Mouse (Mus musculus) heart, postnatal 10 days (tissue): ENCODE results near the gene Ankrd36. TPM values are rescaled to one million over a fixed set of nuclear protein-coding genes. Genes with fewer than 3 reads are reported as not detected.
A peak's percentile ranks its signal among the peaks of the same experiment; 100 is the strongest.
"Not testable (repeated sequence)": the region's sequence is repeated elsewhere in the genome, so short reads cannot be mapped to it uniquely, and the experiment has no call there.

ENCODE experiments used
- DNase-seq, 2 experiments: peaks; one replicate each; pipeline ENCODE4 v3.0.0; 2021
- intact Hi-C: fragments of 180-260 bp; cut with DNase I; formaldehyde crosslinking; loops from one replicate; pipeline ENCODE4 v1.15.1; 2025
- total RNA-seq, 2 experiments: library from RNA; stranded (reverse); gene quantifications; 2 replicates each; pipeline ENCODE4 v1.2.3; 2021

Gene Ankrd36
- total RNA-seq, 2 experiments from 2014 or later = not detected

DNA sequence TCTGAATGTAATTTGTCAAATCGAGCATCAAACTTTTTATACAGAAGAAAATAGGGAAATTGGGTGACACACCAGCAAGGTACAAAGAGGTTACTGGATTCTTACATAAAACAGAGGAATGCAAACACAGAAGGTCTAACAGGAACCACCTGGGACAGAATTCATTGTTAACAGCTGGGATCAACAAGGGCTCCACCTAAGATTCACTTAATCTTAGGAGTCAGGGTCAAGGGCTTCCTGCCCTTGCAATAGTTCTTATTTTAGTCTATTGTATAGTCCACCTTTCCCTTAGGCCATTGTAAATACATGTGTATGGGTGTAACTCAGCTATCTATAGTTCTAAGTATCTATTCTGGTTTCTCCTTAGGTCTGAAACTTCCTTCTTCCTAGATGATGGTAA lies 24.8 kb upstream of the Ankrd36 start:
- DNase-seq, intact Hi-C loops: not testable (repeated sequence)

DNA sequence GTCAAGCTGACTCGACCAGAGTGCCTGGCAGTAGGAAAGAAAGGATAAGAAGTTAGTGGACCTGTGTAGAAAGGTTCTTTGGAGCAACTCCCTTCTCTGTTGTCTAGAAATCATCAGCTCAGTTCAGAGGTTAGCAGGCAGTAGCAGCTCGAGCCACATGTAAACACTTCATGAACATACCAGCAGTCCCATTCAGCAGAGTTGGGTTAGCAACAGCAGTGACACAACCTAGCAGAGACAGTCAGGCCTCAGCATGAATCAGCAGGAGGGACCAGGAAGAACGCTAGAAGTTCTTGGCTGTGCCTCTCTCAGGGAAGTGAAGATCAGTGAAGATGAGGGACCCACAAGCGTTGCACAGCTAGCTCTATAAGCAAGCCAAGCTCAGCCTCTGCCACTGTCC lies 24.0 kb upstream of the Ankrd36 start:
- no peak for DNase-seq

GRCm38 (mm10) chr11:5546693-5547092 lies 22.8 kb upstream of the Ankrd36 start:
- DNase-seq = no peak
- intact Hi-C loops = no loop called here

More for the DNA sequence above, 24.0 kb upstream of the Ankrd36 start:
- intact Hi-C loops = no loop called here

DNA sequence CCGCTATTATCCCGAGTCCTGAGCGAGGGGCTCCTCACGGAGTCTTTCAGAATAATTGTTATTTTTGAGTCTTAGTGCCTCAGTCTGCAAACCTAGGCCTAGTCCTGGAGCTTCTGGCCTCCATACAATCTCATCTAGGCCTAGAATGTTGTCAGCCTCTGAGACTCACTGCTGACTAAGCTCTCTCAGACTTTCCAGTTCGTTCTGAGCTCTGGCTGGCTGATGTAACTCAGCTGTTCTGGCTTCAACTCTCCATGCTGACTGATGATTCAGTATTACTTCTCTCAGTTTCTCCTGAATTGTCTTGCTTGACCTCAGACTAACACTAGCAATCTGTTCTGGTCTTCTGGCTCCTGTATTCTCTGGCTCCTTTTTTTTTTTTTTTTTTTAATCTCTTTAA lies 18.1 kb upstream of the Ankrd36 start:
- intact Hi-C loops = no loop called here
- no peak for DNase-seq

- no peak for DNase-seq
- intact Hi-C loops = no loop called here
These were observed 17.6 kb upstream of the Ankrd36 start for GRCm38 (mm10) chr11:5551931-5552330.

DNA sequence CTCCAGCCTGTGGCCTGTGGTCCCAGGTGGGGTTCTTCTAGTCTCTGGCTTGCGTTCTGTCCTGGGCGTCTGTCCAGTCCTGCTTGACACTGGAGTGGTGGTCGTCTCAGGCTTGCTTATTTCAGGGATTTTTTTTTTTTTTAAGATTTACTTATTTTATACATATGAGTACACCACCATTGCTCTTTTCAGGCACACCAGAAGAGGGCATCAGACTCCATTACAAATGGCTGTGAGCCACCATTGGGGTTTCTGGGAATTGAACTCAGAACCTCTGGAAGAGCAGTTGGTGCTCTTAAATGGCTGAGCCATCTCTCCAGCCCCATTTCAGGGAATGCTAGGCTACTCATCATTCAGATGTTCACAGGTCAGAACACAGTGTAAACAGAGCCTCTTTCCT lies 9.2 kb upstream of the Ankrd36 start:
- intact Hi-C loops = loop anchor here (5.0 kb wide), 1 partner anchor 67 kb away; no protein-coding TSS in a partner anchor
- no peak for DNase-seq

DNA sequence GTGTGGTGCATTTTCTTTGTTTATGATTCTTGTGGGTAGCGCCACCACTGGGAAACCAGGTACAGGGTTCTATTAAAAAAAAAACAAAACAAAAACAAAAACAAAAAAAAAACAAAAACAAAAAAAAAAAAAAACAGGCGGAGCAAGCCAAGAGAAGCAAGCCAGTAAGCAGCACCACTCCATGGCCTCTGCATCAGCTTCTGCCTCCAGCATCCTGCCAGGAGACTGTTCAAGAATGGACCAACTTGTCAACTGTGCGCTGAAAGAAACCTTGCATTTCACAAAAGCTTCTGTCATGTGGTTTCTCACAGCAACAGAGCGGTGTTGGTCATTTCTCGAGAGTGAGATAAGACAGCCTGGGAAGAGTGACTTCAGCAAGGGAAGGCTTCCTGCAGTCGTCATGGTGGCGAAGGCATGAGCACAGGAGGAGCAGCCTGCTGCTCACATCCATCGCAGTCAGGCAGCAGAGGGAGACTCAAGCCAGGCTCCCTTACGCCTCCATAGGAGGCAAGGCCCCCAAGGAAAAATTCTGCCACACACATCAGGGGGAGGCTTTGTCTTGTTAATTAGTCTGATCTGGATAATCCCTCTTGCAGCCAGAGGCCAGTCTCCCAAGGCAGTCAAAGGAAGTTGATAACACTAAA lies 6.7 kb upstream of the Ankrd36 start:
- peak; percentile 17 to 18 for DNase-seq
- intact Hi-C loops = loop anchor here (5.0 kb wide), 1 partner anchor 65 kb away; no protein-coding TSS in a partner anchor

DNA sequence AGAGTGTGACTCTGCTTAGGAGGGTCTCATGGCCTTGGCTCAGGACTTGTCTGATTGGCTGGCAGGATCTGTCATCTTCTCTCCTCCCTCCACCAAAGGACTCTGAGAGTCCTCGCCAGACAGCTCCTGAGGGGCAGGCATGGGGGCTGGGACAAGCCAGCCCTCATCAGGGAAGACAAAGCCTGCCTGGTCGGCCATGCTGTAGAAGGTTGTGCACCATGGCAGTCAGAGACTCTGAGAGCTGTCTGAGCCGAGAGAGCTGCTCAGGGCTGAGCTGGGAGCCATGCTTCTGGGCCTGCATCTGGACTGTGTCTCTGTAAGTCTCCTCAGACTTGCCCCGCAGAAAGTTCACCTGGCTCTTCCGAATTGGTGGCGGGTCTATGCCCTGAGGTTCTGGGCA lies 5.6 kb upstream of the Ankrd36 start:
- intact Hi-C loops = loop anchor here (5.0 kb wide), 1 partner anchor 63 kb away; no protein-coding TSS in a partner anchor
- no peak for DNase-seq

DNA sequence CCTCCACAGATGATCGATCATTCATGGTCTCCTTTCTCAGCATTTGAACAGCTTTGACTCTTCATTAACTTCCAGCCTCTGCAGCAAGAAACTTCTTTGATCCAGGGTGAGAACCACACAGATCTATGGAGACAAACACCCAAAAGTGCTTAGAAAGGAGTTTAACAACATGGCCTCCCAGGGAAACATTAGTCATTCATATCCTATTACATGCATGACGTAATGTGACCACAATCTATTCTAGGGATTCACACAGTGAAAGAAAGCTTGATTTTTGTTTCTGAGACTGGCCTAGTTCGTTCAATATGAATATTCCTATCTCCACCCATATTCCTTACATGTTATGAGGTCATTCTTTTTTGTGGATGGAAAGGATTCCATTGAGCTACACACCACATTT lies 3.9 kb upstream of the Ankrd36 start:
- intact Hi-C loops = no loop called here
- DNase-seq = no peak

GRCm38 (mm10) chr11:5566506-5566905 lies 3.0 kb upstream of the Ankrd36 start:
- intact Hi-C loops = no loop called here
- no peak for DNase-seq

GRCm38 (mm10) chr11:5567654-5568053 lies 1.8 kb upstream of the Ankrd36 start:
- intact Hi-C loops = no loop called here

GRCm38 (mm10) chr11:5568082-5568481 lies 1.4 kb upstream of the Ankrd36 start:
- DNase-seq = no peak
- intact Hi-C loops = no loop called here

More at GRCm38 (mm10) chr11:5567654-5568053, 1.8 kb upstream of the Ankrd36 start:
- DNase-seq = no peak

- no peak for DNase-seq
- intact Hi-C loops = no loop called here
These were observed 2.4 kb downstream of the Ankrd36 start for GRCm38 (mm10) chr11:5571856-5572255.

- DNase-seq = no peak
- intact Hi-C loops = no loop called here
These were observed 4.3 kb downstream of the Ankrd36 start for GRCm38 (mm10) chr11:5573821-5574220.

DNA sequence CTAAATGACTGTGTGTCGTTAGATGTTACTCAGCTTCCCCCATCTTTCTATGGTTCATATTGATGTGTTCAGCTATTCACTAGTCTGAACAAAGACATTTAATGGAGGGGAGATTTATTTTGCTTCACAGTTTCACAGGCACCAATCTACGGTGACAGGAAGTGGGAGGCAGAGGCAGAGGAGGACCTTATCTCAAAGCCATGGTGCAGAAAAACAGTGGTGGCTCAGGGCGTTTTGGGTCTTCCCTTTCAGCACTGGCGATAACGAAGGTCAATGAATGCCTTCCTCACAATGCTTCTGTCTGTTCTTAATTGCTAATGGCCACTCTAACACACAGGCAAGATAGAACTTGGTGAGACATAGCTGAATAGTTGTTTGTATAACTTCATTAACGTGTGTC lies 5.6 kb downstream of the Ankrd36 start:
- no peak for DNase-seq
- intact Hi-C loops = no loop called here

DNA sequence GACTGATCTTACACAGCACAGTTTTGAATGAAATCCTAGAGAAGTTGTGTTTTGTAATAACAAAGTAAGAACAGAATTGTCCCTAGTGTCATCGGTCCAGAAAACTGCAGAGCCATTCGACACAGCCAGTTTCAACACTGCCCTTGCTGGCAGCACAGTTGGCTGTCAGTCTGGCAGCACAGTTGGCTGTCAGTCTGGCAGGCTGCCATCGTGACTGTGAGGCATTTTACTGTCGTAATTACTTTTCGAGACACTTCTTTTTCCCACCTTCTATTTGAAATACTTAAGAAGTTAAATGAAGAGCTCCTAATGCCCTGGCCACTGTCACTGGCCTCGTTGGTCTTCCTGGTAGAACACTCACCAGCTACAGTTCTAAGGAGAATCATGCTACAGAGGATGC lies 22.9 kb downstream of the Ankrd36 start:
- intact Hi-C loops = no loop called here
- peak; percentile 38 to 39 for DNase-seq

GRCm38 (mm10) chr11:5595381-5595791 lies 25.9 kb downstream of the Ankrd36 start:
- intact Hi-C loops = no loop called here
- no peak for DNase-seq

GRCm38 (mm10) chr11:5595792-5596191 lies 26.3 kb downstream of the Ankrd36 start:
- no peak for DNase-seq
- intact Hi-C loops = no loop called here

- intact Hi-C loops = no loop called here
- DNase-seq = peak in 1 of 2 experiments; percentile 14
These were observed 27.3 kb downstream of the Ankrd36 start for GRCm38 (mm10) chr11:5596756-5597155.

DNA sequence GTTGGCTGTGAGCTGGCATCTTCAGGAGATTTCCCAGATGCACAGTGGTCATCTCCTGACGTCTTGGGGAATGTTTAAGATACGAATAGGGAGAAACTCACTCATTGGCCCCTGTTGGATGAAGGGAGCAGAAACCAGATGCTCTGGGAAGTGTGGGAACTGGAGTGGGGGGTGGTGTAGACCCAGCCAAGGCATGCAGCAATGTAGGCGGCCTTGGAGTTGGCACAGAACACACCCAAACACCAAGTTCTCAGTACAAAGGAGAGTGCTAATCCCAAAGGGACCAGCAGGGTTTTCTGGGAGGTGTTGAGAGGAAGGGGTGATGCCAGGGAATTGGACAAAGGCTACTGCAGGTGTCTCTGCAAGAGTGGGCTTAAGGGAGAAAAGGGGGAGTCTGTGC lies 35.9 kb downstream of the Ankrd36 start:
- intact Hi-C loops = no loop called here
- DNase-seq = no peak

DNA sequence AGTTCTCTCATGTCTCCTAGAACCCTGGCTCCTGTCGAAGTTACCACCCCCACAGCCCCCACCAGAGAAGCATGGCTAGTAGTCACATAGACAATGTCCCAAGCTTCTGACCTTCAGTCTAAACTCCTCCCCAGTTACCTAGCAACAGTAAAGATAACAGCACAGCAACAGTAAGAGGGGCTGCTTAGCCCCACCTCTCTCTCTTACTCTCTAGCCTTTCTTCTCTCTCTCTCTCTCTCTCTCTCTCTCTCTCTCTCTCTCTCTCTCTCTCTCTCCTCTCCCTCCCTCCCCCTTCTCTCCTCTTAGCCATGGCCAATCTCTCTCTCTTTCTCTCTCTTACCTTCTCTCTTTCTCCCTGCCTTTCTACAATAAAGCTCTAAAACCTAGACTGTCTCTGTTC lies 42.4 kb downstream of the Ankrd36 start:
- DNase-seq, intact Hi-C loops: not testable (repeated sequence)

DNA sequence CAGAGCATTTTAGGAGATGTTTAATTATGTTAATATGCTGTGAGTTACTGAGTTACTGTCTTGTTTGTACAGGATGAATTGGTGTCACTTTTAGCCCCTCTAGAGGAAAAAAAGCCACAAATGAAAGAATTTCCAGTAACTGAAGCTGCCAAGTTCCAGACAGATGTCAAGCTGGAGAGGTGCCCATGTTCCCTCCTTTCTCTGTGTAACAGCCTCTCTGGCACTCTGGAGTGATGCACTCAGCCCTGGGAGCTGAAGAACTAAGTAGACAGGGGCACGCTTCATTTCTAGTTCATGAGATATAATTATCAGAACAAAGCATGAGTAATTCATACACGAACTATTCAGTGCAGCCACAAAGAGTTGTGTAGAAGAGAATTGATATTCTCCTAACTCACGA lies 45.0 kb downstream of the Ankrd36 start:
- intact Hi-C loops = no loop called here
- DNase-seq = peak; percentile 69 to 72

DNA sequence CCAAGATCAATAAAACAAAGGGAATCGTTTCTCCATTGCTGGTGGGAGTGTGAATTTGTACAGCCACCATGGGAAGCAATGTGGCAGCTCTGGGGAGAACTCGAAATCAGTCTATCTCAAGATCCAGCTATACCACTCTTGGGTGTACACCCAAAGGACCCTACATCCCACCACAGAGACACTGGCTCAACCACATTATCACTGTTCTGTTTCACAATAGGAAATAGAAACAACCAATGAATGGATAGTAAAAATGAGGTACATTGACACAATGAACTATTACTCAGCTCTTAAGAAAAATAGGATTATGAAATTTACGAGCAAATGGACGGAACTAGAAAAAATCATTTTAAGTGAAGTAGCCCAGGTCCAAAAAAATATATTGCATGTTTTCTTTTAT lies 55.6 kb downstream of the Ankrd36 start:
- DNase-seq = no peak
- intact Hi-C loops = loop anchor here (5.0 kb wide), 2 partner anchors 63 to 338 kb away; no protein-coding TSS in a partner anchor
